Mouse (Mus musculus): Measurements from ENCODE around the gene Gm42669. TPM values are rescaled to one million over a fixed set of nuclear protein-coding genes. Genes with fewer than 3 reads are reported as not detected.
A peak's percentile ranks its signal among the peaks of the same experiment; 100 is the strongest.

Gm42669 gene
- total RNA-seq (2021) = under 1 TPM; 0.31 to 0.37 TPM
- long read RNA-seq, experiment 1, partial matches to known transcripts = 0 of 4 reads
- long read RNA-seq, experiment 1, other reads (novel, unspliced or antisense) = 4 of 4 reads
- long read RNA-seq, experiment 2, partial matches to known transcripts = 0 of 1 reads
- long read RNA-seq, experiment 2, other reads (novel, unspliced or antisense) = 1 of 1 reads

GRCm38 (mm10) chr5:107507321-107507720 is at the start of gene Gm42669:
TSS of gene Gm42669 (plus strand) at chr5:107507621.
- TF ChIP-seq CTCF (conservative IDR thresholded peaks at IDR 0.05) = no peak
- Histone ChIP-seq H3K4me3 (no peak within 1 kb of the TSS), H3K27ac (no peak within 1 kb of the TSS)
- DNase-seq (ENCODE audit: low spot score in 2 of 2) = no peak

GRCm38 (mm10) chr5:107462147-107463076 is 45.0 kb upstream of the Gm42669 start:
- no peak overlapping the region for H3K27ac ChIP-seq
- DNase-seq (ENCODE audit: low spot score in 2 of 2) = no peak
- H3K4me3 ChIP-seq = no peak overlapping the region
- no peak for TF ChIP-seq CTCF (conservative IDR thresholded peaks at IDR 0.05)

- no peak overlapping the region for H3K4me3 ChIP-seq
- DNase-seq (ENCODE audit: low spot score in 2 of 2) = no peak
- TF ChIP-seq CTCF (conservative IDR thresholded peaks at IDR 0.05) = 0 out of 2 replicates have a peak, but pooled peaks have one; percentile 4
- H3K27ac ChIP-seq = no peak overlapping the region
These were observed 40.9 kb upstream of the Gm42669 start for GRCm38 (mm10) chr5:107466501-107466900.

GRCm38 (mm10) chr5:107467098-107467497 is 40.3 kb upstream of the Gm42669 start:
- no peak for TF ChIP-seq CTCF (conservative IDR thresholded peaks at IDR 0.05)
- no peak overlapping the region for H3K27ac ChIP-seq
- DNase-seq (ENCODE audit: low spot score in 2 of 2) = no peak
- no peak overlapping the region for H3K4me3 ChIP-seq

- DNase-seq (ENCODE audit: low spot score in 2 of 2) = no peak
- no peak overlapping the region for H3K27ac ChIP-seq
- H3K4me3 ChIP-seq = no peak overlapping the region
- no peak for TF ChIP-seq CTCF (conservative IDR thresholded peaks at IDR 0.05)
These were observed 36.7 kb upstream of the Gm42669 start for GRCm38 (mm10) chr5:107470600-107471329.

GRCm38 (mm10) chr5:107480194-107480593 is 27.2 kb upstream of the Gm42669 start:
- TF ChIP-seq CTCF (conservative IDR thresholded peaks at IDR 0.05) = no peak
- no peak overlapping the region for H3K27ac ChIP-seq
- DNase-seq (ENCODE audit: low spot score in 2 of 2) = no peak

GRCm38 (mm10) chr5:107488996-107489395 is 18.4 kb upstream of the Gm42669 start:
- no peak for TF ChIP-seq CTCF (conservative IDR thresholded peaks at IDR 0.05)
- DNase-seq (ENCODE audit: low spot score in 2 of 2) = no peak
- Histone ChIP-seq H3K4me3 (no peak overlapping the region), H3K27ac (no peak overlapping the region)

More at GRCm38 (mm10) chr5:107480194-107480593, 27.2 kb upstream of the Gm42669 start:
- H3K4me3 ChIP-seq = no peak overlapping the region

- no peak overlapping the region for H3K27ac ChIP-seq
- no peak overlapping the region for H3K4me3 ChIP-seq
- no peak for TF ChIP-seq CTCF (conservative IDR thresholded peaks at IDR 0.05)
- DNase-seq (ENCODE audit: low spot score in 2 of 2) = no peak
These were observed 16.4 kb upstream of the Gm42669 start for GRCm38 (mm10) chr5:107491036-107491435.

GRCm38 (mm10) chr5:107492471-107492870 is 14.9 kb upstream of the Gm42669 start:
- no peak overlapping the region for H3K27ac ChIP-seq
- H3K4me3 ChIP-seq = no peak overlapping the region
- no peak for TF ChIP-seq CTCF (conservative IDR thresholded peaks at IDR 0.05)
- no peak for DNase-seq (ENCODE audit: low spot score in 2 of 2)

- DNase-seq (ENCODE audit: low spot score in 2 of 2) = no peak
- H3K4me3 ChIP-seq = no peak overlapping the region
- H3K27ac ChIP-seq = no peak overlapping the region
- TF ChIP-seq CTCF (conservative IDR thresholded peaks at IDR 0.05) = peak; percentile 52
These were observed 12.7 kb upstream of the Gm42669 start for GRCm38 (mm10) chr5:107494759-107495158.

GRCm38 (mm10) chr5:107496047-107496446 is 11.4 kb upstream of the Gm42669 start:
- H3K4me3 ChIP-seq = no peak overlapping the region
- H3K27ac ChIP-seq = peak overlapping the region; percentile 15; the same call in 1 of the 2 replicates
- no peak for TF ChIP-seq CTCF (conservative IDR thresholded peaks at IDR 0.05)
- DNase-seq (ENCODE audit: low spot score in 2 of 2) = no peak

GRCm38 (mm10) chr5:107497519-107498501 is 9.6 kb upstream of the Gm42669 start:
- TF ChIP-seq CTCF (conservative IDR thresholded peaks at IDR 0.05) = no peak
- H3K27ac ChIP-seq = peak overlapping the region; percentile 96
- DNase-seq (ENCODE audit: low spot score in 2 of 2) = peak; percentile 69 to 87
- H3K4me3 ChIP-seq = peak overlapping the region; percentile 53

All from layer of hippocampus, adult 2 months (tissue).